Mouse (Mus musculus) skeletal muscle tissue, adult 2 months (tissue): Measurements from ENCODE around the gene Gpr37l1.
"Not testable (repeated sequence)": the region's sequence is repeated elsewhere in the genome, so short reads cannot be mapped to it uniquely, and the experiment has no call there.

Source experiments
- DNase-seq: peaks from one replicate; pipeline ENCODE4 v3.0.0-alpha.2; 2012; ENCODE audit warnings: low read depth, low spot score

The Gpr37l1 gene

DNA sequence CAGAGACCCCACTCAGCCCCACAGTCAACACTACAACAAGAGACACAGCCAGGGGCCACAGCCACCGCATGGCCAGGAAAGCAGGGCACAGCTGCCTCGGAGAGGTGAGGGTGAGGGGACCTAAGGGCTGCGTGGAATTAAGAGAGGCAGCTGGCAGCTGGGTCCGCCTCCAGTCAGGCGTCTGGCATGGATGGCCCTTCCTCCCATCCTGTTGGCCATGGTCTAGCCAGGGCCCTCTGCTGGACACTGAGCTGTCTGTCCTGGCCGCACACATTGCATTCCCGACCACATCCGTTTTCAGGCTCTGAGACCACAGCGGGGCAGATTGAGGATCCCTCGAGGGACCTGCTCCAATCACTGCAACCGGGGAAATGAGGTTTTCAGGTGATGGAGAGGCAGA lies at the start of gene Gpr37l1:
Gene Gpr37l1 (minus strand): TSS at position 247 of the 400 bp plus-strand sequence.
- DNase-seq: no peak

DNA sequence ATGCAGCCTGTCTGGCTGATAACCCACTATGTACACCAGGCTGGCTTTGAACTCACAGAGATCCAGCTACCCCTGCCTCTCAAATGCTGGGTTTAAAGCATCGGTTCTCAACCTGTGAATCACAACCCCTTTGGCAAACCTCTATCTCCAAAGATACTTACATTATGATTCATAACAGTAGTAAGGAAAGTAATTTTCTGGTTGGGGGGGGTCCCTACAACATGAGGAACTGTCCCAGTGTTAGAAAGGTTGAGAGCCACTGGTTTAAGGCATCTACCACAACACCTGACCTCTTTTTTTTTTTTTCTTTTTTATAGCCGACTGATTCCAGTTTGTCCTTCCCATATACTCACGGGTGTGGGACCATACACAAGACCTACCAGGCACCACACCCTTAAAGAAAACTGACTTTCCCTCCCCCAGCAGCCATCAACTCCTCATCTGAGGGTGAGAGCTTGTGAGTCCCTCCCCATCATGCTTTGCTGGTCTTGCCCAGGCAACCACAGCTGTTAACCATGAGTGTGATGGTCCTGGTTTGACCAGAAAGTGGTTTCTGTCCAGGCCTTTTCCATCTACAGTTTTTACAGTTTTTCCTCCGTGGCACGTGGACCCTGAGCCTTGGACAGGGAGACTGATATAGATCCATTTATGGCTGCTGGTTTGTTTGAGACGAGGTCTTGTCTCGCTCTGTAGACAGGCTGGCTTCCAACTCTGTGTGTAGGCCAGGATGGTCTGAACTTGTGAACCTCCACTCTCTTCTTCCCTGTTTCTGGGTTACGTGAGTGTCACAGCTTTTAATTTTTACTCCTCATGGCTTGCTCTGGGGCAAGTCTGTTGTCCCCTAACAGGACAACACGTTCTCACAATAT lies 46.5 kb upstream of the Gpr37l1 start:
- DNase-seq: no peak

DNA sequence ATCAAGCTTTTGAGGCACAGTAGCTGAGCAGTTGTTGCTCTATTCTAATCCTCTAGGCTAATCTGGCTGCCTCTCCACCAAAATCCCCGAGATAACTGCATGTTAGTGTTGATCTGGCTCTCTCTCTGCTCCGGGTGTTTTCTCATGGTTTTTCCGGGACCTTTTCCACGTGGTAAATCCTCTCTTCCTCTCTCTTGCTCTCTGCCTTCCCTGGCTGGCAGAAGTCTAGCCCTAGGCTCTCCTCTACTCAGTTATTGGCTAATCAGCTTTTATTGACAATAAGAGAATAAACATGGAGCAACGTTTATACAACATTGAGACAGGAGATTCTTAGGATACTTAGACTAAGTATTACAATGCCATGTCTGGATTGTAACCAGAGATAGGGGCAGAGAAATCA lies 42.9 kb upstream of the Gpr37l1 start:
- DNase-seq: no peak

DNA sequence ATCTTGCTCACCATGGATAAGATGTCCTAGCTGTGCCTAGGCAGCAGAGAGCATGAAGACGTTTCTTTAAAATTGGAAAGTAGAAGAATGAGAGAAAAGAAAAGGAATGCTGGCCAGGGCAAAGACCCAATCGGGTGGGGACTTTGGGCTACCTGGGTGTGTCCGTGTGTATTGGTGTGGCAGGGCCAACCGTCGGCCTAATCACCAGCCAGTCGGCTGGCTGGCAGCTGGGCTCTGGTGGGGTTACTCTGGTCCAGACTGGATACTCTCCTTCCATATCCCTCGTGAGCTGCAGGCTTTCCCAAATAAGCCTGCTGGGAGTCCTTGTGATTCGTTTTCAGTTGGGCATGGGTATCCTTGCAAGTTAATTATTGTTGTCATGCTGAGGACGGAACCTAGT lies 41.2 kb upstream of the Gpr37l1 start:
- no peak for DNase-seq

DNA sequence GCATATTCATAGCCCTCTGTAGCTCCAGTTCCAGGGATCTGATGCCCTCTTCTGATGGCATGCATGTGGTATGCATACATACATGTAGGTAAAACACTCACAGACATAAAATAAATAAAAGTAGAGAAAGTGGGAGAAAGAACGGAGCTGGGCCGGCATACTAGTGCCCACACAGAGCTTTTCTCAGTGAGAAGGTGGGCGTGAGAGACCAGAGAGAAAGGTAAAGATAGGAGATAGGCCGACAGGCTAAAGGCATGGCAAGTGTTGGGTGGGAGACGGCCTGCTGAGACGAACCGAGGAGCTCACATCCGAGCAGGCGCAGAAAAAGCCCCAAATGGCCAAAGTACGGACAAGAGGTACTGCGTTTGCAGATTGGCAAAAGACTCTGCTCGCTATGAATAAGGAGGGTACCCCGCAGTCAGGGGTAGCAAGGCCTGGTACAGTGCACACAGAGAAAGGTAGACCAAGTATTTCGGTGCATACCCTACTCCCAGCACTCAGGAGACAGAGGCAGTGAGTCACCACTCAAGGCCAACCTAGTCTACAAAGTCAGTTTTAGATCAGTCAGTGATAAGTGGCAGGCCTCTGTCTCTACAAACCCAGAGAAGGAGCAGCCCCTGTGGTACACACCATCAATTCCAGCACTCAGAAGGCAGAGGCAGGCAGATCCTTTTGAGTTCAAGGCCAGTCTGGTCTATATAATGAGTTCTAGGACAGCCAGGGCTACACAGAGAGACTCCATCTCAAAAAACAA lies 39.3 kb upstream of the Gpr37l1 start:
- no peak for DNase-seq

DNA sequence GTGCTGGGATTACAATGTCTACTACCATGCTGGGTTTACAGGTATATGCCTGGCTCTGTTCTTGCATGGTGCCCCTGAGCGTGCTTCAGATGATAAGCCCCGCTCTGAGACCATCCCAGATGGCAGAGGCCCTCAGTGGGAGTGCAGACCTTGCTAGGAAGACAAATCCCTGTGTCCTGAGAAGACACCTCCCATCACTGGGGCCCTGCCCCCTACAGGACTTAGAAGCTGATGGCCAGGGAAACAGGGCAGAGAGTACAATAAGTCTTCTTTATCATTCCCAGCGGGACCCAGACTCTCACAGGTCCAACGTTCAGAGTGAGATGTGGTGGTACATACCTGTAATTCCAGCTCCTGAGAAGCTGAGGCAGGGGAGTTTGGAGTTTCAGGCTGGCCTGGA lies 37.8 kb upstream of the Gpr37l1 start:
- no peak for DNase-seq

DNA sequence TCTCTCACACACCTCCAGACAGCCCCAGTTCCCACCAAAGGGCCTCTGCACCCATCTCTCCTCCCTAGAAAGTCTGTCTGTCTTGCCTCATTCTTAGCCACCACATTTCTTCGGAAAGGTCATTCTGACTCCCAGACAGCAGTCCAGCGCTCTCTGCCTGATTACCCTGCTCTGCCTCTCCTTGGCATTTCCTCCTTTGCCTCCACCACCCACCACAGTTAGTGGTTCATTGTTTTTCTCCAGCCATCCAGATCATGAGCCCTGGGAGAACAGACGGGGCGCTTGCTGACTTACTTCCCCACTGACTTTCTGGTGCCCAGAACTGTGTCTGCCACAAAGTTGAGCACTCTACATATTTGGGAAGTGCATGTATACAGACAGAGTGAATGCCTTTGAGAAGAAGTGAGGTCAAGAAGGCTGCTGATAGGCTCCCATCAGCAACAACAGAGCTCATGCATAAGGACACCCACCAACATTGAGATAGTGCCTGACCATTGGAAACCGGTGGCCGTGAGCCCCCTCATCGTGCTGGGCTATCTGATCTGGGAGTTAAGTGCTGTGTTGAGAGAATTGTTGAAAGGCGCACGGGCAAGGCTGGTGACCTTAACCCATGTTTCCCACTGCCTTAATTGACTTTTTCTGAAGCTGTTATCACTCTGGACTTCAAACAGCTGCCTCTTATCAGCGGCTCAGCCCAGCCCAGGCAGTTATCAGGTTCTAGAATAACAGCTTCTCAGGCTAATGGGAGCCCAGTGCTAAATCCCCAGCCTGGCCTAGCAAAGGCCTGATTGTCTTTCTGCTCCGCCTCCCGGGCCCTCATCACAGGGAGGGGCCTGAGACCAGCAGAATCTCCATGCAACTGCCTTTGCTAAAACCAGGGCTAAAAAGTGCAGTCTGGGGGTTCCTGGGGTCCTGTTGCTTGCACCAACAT lies 37.0 kb upstream of the Gpr37l1 start:
- DNase-seq: no peak

DNA sequence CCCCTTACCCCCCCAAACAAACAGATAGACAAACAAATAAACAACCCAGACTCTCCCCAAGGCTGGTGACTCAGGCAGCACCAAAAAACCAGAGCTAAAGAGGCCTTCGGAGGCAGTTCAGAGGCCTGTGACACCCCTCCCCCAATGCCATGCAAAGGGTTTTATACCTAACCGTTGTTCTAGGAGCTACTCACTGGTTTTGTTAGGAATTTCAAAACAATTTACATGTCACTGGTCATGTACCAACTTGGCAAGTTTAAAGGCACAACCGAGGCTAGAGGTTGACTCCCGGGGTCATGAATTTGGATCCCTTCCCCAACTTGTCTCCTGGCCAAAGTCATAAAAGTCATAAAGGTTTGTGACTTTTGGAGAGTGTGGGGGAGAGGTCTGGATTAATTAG lies 32.9 kb upstream of the Gpr37l1 start:
- DNase-seq: no peak

DNA sequence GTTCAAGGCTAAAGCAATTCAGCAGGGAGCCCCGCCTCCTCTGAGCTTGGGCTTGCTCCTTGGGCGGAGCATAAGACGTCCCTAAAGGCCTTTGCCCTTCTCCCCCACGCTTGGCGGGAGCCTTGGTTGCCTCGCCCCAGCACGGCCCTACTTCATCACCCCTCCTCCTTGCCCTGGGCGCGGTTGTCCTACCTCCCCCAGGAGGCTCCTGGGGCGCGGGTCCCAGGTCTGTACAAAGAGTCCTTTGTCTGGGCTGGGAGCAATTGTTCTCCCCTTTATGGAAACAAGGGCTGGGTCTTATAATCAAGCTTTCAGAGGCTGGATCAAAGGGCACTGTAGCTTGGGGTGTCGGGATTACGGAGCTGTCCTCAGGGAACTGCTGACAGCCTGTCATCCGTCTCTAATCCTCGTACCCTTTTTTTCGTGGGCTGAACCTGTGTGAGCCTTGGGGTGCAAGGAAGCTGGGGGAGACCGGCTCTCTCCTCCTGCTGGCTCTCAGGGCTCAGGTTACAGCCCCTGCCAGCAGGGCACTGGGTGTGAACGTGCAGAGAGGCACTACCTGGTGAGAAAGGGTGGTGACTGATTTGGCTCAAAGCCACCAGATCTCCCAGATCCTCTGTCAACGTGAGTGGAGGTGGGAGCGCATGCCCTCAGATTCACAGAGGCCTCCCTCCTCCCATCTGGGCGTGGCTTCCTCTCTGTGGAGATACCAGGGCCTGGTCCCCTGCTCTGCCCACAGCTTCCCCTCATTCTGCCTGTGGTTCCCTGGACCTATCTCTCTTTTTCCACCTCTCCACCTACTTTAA lies 31.7 kb upstream of the Gpr37l1 start:
- no peak for DNase-seq

DNA sequence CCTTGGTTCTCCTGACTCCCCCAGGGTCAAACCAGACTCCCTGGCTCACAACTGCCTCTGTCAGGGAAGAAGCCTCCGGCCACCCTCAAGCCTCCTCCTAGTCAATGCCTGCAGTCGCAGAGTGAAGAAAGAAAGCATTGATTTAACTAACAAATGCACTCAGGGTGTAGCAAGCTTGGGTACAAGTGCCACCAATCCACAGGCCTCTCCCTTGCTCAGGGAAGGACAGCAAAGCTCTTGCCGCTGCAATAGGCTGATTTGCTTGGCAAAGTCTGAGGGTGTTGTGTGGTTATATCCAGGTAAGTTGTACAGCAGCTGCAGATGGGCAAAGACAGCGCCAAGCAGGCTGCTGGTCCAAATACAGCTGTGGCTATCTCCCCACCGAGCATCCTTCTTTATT lies 30.9 kb upstream of the Gpr37l1 start:
- no peak for DNase-seq

DNA sequence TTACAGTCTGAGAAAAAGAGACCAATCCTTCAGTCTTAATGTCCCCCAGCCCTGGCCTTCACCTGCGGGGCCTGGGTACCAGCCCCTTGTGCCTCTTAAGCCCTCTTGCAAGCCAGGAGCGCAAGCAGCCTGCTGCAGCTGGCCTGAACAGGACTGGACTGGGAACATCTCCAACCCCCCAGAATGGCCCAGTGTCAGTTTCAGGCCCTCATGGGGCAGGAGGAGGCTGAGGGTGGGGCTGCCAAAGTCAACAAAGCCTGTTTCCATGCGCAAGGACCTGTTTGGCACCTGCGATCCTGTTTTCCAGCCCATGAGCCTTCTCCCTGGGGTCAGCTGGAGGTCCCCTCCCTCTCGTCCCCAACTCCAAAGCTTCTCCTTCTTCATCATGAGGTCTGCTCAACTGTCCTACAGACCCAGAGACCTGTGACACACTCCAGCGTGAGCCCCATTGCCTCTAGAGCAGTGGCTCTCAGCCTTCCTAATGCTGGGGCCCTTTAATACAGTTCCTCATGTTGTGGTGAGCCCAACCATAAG lies 28.5 kb upstream of the Gpr37l1 start:
- DNase-seq: peak; percentile 77

DNA sequence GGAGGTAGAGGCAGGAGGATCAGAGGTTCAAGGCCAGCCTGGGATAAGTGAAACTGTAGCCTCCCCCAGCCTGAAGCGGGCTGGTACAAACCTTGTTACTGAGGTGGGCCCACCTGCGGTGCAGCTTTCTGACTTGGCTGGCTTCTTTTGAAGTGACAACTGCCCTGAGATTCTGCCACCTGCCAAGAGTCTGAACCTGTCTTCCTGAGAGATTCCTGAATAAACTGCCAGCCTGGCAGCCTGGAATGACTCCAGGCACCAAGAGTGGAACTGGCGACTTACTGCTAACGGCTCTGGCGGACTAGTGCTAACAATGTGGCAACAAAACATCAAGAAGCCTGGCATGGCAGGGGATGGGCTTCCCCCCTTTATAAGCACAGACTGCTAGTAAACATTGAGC lies 26.9 kb upstream of the Gpr37l1 start:
- not testable (repeated sequence) for DNase-seq

DNA sequence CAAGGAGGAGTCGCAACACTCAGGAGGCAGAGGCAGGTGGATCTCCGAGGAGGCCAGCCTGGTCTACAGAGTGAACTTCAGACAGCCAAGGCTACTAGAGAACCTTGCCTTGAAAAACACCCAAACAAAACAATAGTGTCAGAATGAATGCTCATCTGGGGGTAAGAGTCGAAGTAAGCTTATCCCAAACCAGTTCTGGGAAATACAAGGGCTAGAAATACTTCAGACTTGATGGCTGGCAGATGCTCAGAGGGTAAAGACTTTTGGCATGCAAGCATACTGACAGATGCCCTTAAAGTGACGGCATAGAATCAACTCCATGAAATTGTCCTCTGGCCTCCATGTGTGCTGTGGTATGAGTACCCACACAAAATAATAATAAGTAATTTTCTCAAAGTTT lies 21.7 kb upstream of the Gpr37l1 start:
- DNase-seq: no peak

DNA sequence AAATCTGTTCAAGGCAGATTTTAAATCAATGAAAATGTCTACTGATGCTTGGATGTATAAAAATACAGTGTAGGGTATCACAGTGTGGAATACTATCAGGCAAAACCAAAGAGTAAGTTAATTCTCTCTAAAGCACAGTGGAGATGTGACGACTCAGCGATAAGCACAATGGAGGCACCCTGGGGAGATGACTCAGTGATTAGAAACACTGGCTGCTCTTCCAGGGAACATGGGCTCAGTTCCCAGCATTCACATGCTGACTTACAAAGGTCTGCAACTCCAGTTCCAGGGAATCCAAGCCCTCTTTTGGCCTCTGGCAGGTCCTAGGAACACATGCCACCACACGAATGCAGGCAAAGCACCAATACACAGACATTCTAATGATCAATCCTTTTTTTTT lies 20.7 kb upstream of the Gpr37l1 start:
- peak; percentile 68 for DNase-seq

DNA sequence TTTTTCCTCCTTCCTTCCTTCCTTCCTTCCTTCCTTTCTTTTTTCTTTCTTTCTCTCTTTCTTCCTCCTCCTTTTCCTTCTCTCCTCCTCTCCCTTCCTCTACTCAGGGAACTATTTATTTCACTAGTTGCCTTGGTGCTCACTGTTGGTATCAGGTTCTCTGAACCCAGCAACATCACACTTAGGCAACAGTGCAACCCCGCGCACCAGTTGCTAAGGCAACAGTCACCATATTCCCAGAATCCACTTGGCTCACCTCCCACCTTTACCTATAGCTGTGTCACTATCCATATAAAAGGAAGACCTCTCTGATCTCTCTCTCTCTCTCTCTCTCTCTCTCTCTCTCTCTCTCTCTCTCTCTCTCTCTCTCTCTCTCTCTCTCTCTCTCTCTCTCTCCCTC lies 19.5 kb upstream of the Gpr37l1 start:
- DNase-seq: not testable (repeated sequence)

DNA sequence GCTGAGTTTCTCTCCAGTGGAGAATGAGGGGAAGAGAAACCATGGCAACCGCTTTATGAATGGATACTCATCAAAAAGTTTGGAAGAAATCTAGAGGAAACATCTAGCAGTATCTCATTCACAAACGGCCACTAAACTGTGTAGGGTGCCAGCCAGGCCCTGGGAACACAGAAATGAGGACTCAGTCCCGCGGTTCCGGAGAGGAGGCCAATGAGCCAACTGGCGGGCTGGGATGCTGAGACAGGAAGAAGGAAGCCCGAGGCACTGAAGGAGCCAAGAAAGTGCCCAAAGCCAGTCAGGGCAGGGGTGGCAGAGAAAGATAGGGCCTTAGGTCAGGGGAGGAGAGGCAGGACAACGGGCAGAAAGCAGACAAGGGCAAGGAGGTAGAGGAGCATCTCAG lies 18.9 kb upstream of the Gpr37l1 start:
- DNase-seq: no peak

DNA sequence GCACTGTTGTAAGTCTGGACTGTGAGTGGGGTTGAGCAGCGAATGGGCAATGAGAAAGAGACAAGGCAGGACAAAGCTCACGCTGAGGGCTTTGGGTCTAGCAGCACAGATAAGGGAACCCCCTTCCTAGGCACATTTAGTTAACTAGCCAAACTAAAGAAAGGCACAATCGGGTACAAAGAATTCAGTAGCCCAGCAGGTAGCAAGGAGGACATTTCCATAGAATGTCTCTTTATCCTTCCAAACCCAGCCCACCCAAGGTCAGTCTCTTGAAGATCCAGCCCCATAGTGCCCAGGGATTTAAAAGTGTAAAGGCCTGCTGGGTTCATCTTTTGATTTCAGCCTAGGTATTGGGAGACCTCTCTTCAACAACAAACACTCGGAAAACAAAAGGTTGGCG lies 18.5 kb upstream of the Gpr37l1 start:
- DNase-seq: no peak

DNA sequence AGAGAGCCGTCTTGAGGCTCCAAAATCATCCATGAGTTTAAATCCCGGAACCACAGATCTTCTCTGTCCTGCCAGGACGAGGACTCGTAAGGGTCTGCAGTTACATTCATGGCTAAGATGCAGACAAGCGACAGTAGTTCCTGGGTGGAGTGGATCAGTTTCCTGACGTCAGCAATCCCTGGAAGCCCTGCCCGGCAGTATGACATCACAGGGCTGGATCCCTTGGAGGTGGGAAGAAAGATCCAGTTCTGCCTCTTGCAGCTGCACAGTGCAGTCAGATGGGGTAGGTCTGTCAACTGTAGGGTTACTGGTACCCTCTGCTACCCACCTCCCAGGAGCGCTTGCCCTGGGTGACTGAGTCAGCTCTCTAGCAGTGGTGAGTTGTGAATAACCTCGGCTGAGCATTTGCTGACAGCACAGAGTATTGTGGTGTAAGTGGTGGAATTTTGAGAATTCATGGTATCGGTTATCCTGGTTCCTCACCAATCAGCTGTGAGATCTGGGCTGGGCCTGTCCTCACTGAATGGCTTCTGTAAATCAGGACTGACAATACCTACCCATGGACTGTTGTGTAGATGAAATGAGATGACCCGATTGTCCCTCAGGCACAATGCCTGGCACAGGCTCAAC lies 16.6 kb upstream of the Gpr37l1 start:
- DNase-seq: no peak

DNA sequence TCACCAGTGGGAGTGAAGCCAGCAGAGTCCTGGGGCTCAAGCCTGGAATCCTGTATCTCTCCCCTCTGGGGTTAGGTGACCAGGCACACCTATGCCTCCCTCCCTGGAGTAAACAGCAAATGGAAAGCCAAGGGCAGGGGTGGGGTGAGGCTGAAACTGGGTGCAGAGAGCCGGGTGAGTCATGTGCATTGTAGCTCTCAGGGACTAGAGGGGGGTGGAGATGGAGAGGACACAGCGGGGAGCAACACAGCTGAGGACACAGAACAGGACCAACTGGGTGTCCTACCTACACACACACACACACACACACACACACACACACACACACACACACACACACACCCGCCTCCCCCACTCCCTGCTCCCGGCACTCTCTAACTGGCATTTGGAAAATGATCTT lies 16.0 kb upstream of the Gpr37l1 start:
- no peak for DNase-seq

DNA sequence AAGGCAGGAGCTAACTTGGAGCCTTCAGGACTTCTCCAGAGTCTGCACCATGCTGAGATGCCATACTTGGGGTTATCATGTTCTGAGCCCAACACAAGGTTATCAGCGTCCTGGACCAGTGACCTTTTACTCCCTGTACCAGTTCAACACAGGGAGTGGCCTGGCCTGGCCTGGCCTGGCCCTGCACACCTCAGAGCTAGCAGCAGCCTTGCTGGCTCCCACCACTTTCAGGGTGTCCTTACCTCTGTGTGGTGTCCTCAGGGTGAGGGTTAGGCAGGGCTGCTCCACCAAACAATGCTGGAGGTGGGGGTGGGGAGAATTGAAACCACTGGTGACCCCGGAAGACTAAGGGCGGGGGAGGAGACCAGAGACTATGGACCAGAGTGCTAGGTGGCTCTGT lies 15.5 kb upstream of the Gpr37l1 start:
- DNase-seq: no peak
